Mouse (Mus musculus): ENCODE measurements around the gene 4930568D16Rik. TPM values are rescaled to one million over a fixed set of nuclear protein-coding genes. Genes with fewer than 3 reads are reported as not detected.

Gene 4930568D16Rik
- polyA plus RNA-seq, 1 experiment from 2014 or later = not detected

DNA sequence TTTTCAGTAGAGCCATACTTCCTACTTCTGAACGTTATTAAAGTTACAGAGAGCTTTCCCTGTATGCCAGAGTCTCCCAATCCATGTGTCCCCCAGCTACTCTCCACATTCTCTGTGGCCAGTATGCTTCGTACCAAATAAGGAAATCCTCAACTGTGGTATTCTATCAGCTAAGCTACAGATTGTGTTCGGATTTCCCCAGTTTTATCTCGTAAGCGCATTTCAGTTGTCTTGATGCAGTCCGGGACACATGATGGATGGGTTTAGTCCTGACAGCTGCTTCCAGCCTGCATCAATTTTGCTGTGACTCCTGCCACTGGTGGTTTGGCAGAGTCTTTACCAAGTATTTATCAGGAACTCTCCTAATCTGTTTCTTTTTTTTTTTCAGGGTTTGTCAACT lies 10.1 kb upstream of the 4930568D16Rik start:
- Histone ChIP-seq H3K4me2 (ENCODE audit: low read depth, low read length) (no peak overlapping the region), H3K36me3 (ENCODE audit: control insufficient read depth, insufficient read depth) (no peaks in the 10 kb centered on the region), H3K27me3 (ENCODE audit: control insufficient read depth, insufficient read depth, low read depth, low read length) (no peaks in the 10 kb centered on the region), H3K9me3 (replicated peaks; ENCODE audit: control insufficient read depth, low read length) (no peaks in the 10 kb centered on the region), H3K4me3 (ENCODE audit: low read depth, low read length) (no peak overlapping the region), H3K4me1 (ENCODE audit: control insufficient read depth, low read depth, low read length) (no peaks in the 10 kb centered on the region), H3K9ac (ENCODE audit: low read depth, low read length) (no peak overlapping the region), H3K27ac (ENCODE audit: low read length) (no peak overlapping the region)
- ATAC-seq (ENCODE audit: low read depth) = no peak
- WGBS (ENCODE audit: insufficient replicate concordance) = 12% methylated on average over 6 of the region's 6 CpGs

DNA sequence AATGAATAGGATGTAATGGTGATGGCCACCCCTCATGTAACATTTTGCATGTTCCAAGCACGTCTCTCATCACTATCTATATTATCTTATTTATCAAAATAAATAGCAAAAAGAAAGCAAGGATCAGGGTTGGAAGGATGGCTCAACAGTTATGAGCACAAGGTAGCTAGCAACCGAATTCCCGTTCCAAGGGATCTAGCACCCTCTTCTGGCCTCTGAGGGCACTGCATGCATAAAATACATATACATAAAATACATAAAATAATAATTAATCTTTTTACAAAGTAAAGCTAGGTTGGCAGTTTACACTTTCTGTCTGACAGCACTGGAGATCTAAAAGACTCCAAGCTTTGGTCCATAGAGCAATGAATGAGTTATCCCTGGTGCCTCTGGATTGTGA lies 5.5 kb upstream of the 4930568D16Rik start:
- no peak overlapping the region for H3K9ac ChIP-seq (ENCODE audit: low read depth, low read length)
- no peak for ATAC-seq (ENCODE audit: low read depth)

GRCm38 (mm10) chr2:35370686-35371085 lies 3.2 kb upstream of the 4930568D16Rik start:
- no peaks in the 10 kb centered on the region for H3K4me1 ChIP-seq (ENCODE audit: control insufficient read depth, low read depth, low read length)
- H3K4me2 ChIP-seq (ENCODE audit: low read depth, low read length) = no peak overlapping the region
- no peak for ATAC-seq (ENCODE audit: low read depth)
- H3K4me3 ChIP-seq (ENCODE audit: low read depth, low read length) = no peak overlapping the region
- no peak overlapping the region for H3K9ac ChIP-seq (ENCODE audit: low read depth, low read length)
- H3K27ac ChIP-seq (ENCODE audit: low read length) = no peak overlapping the region
- H3K27me3 ChIP-seq (ENCODE audit: control insufficient read depth, insufficient read depth, low read depth, low read length) = no peaks in the 10 kb centered on the region
- no peaks in the 10 kb centered on the region for H3K36me3 ChIP-seq (ENCODE audit: control insufficient read depth, insufficient read depth)
- H3K9me3 ChIP-seq (replicated peaks; ENCODE audit: control insufficient read depth, low read length) = no peaks in the 10 kb centered on the region

More for the DNA sequence above, 5.5 kb upstream of the 4930568D16Rik start:
- Histone ChIP-seq H3K36me3 (ENCODE audit: control insufficient read depth, insufficient read depth) (no peaks in the 10 kb centered on the region), H3K9me3 (replicated peaks; ENCODE audit: control insufficient read depth, low read length) (no peaks in the 10 kb centered on the region), H3K27me3 (ENCODE audit: control insufficient read depth, insufficient read depth, low read depth, low read length) (no peaks in the 10 kb centered on the region), H3K4me1 (ENCODE audit: control insufficient read depth, low read depth, low read length) (no peaks in the 10 kb centered on the region), H3K27ac (ENCODE audit: low read length) (no peak overlapping the region), H3K4me3 (ENCODE audit: low read depth, low read length) (no peak overlapping the region), H3K4me2 (ENCODE audit: low read depth, low read length) (no peak overlapping the region)
- 13% methylated on average over 3 of the region's 3 CpGs for WGBS (ENCODE audit: insufficient replicate concordance)

GRCm38 (mm10) chr2:35349184-35349583 lies 18.3 kb downstream of the 4930568D16Rik start:
- no peak overlapping the region for H3K4me3 ChIP-seq (ENCODE audit: low read depth, low read length)
- 26% methylated on average over 5 of the region's 5 CpGs for WGBS (ENCODE audit: insufficient replicate concordance)

GRCm38 (mm10) chr2:35345984-35346383 lies 21.5 kb downstream of the 4930568D16Rik start:
- WGBS (ENCODE audit: insufficient replicate concordance) = 33% methylated on average over 2 of the region's 2 CpGs

More at GRCm38 (mm10) chr2:35349184-35349583, 18.3 kb downstream of the 4930568D16Rik start:
- H3K4me1 ChIP-seq (ENCODE audit: control insufficient read depth, low read depth, low read length) = peaks cover 2% of the 10 kb centered on the region; the same call in 1 of the 2 replicates
- no peak overlapping the region for H3K27ac ChIP-seq (ENCODE audit: low read length)
- H3K27me3 ChIP-seq (ENCODE audit: control insufficient read depth, insufficient read depth, low read depth, low read length) = no peaks in the 10 kb centered on the region; the same call in 1 of the 2 replicates
- H3K9ac ChIP-seq (ENCODE audit: low read depth, low read length) = no peak overlapping the region
- no peaks in the 10 kb centered on the region for H3K36me3 ChIP-seq (ENCODE audit: control insufficient read depth, insufficient read depth)
- peak; percentile 58 for ATAC-seq (ENCODE audit: low read depth)
- no peak overlapping the region for H3K4me2 ChIP-seq (ENCODE audit: low read depth, low read length)
- H3K9me3 ChIP-seq (replicated peaks; ENCODE audit: control insufficient read depth, low read length) = no peaks in the 10 kb centered on the region

GRCm38 (mm10) chr2:35342605-35343004 lies 24.9 kb downstream of the 4930568D16Rik start:
- Histone ChIP-seq H3K27ac (ENCODE audit: low read length) (no peak overlapping the region), H3K36me3 (ENCODE audit: control insufficient read depth, insufficient read depth) (no peaks in the 10 kb centered on the region), H3K27me3 (ENCODE audit: control insufficient read depth, insufficient read depth, low read depth, low read length) (no peaks in the 10 kb centered on the region), H3K4me1 (ENCODE audit: control insufficient read depth, low read depth, low read length) (peaks cover 13% of the 10 kb centered on the region), H3K4me2 (ENCODE audit: low read depth, low read length) (no peak overlapping the region), H3K9ac (ENCODE audit: low read depth, low read length) (no peak overlapping the region), H3K4me3 (ENCODE audit: low read depth, low read length) (no peak overlapping the region), H3K9me3 (replicated peaks; ENCODE audit: control insufficient read depth, low read length) (no peaks in the 10 kb centered on the region)
- ATAC-seq (ENCODE audit: low read depth) = no peak
- 43% methylated on average over 3 of the region's 3 CpGs for WGBS (ENCODE audit: insufficient replicate concordance)

More at GRCm38 (mm10) chr2:35345984-35346383, 21.5 kb downstream of the 4930568D16Rik start:
- Histone ChIP-seq H3K9ac (ENCODE audit: low read depth, low read length) (no peak overlapping the region), H3K4me3 (ENCODE audit: low read depth, low read length) (no peak overlapping the region), H3K27ac (ENCODE audit: low read length) (no peak overlapping the region), H3K27me3 (ENCODE audit: control insufficient read depth, insufficient read depth, low read depth, low read length) (no peaks in the 10 kb centered on the region; the same call in 1 of the 2 replicates), H3K9me3 (replicated peaks; ENCODE audit: control insufficient read depth, low read length) (no peaks in the 10 kb centered on the region), H3K4me1 (ENCODE audit: control insufficient read depth, low read depth, low read length) (peaks cover 6% of the 10 kb centered on the region; the same call in 1 of the 2 replicates), H3K4me2 (ENCODE audit: low read depth, low read length) (no peak overlapping the region), H3K36me3 (ENCODE audit: control insufficient read depth, insufficient read depth) (no peaks in the 10 kb centered on the region)
- ATAC-seq (ENCODE audit: low read depth) = no peak

GRCm38 (mm10) chr2:35338707-35339106 lies 28.8 kb downstream of the 4930568D16Rik start:
- peaks cover 25% of the 10 kb centered on the region for H3K4me1 ChIP-seq (ENCODE audit: control insufficient read depth, low read depth, low read length)
- ATAC-seq (ENCODE audit: low read depth) = no peak
- H3K27me3 ChIP-seq (ENCODE audit: control insufficient read depth, insufficient read depth, low read depth, low read length) = no peaks in the 10 kb centered on the region
- H3K27ac ChIP-seq (ENCODE audit: low read length) = peak overlapping the region; percentile 44
- 68% methylated on average over 6 of the region's 6 CpGs for WGBS (ENCODE audit: insufficient replicate concordance)
- H3K36me3 ChIP-seq (ENCODE audit: control insufficient read depth, insufficient read depth) = no peaks in the 10 kb centered on the region
- H3K4me3 ChIP-seq (ENCODE audit: low read depth, low read length) = no peak overlapping the region
- no peak overlapping the region for H3K9ac ChIP-seq (ENCODE audit: low read depth, low read length)
- no peaks in the 10 kb centered on the region for H3K9me3 ChIP-seq (replicated peaks; ENCODE audit: control insufficient read depth, low read length)
- H3K4me2 ChIP-seq (ENCODE audit: low read depth, low read length) = no peak overlapping the region

- Histone ChIP-seq H3K27me3 (ENCODE audit: control insufficient read depth, insufficient read depth, low read depth, low read length) (no peaks in the 10 kb centered on the region), H3K27ac (ENCODE audit: low read length) (peak overlapping the region; percentile 44; the same call in 1 of the 2 replicates), H3K9ac (ENCODE audit: low read depth, low read length) (no peak overlapping the region), H3K4me1 (ENCODE audit: control insufficient read depth, low read depth, low read length) (peaks cover 30% of the 10 kb centered on the region), H3K9me3 (replicated peaks; ENCODE audit: control insufficient read depth, low read length) (no peaks in the 10 kb centered on the region), H3K36me3 (ENCODE audit: control insufficient read depth, insufficient read depth) (no peaks in the 10 kb centered on the region; the same call in 1 of the 2 replicates), H3K4me2 (ENCODE audit: low read depth, low read length) (no peak overlapping the region), H3K4me3 (ENCODE audit: low read depth, low read length) (no peak overlapping the region)
- ATAC-seq (ENCODE audit: low read depth) = no peak
- 54% methylated on average over 1 of the region's 1 CpGs for WGBS (ENCODE audit: insufficient replicate concordance)
Observed at GRCm38 (mm10) chr2:35338036-35338435, 29.5 kb downstream of the 4930568D16Rik start.

- H3K4me2 ChIP-seq (ENCODE audit: low read depth, low read length) = peak overlapping the region; percentile 78
- no peak for ATAC-seq (ENCODE audit: low read depth)
- H3K4me1 ChIP-seq (ENCODE audit: control insufficient read depth, low read depth, low read length) = peaks cover 34% of the 10 kb centered on the region
- 58% methylated on average over 10 of the region's 10 CpGs for WGBS (ENCODE audit: insufficient replicate concordance)
- peaks cover 4% of the 10 kb centered on the region; the same call in 1 of the 2 replicates for H3K36me3 ChIP-seq (ENCODE audit: control insufficient read depth, insufficient read depth)
- peak overlapping the region; percentile 99 for H3K27ac ChIP-seq (ENCODE audit: low read length)
- peak overlapping the region; percentile 75 for H3K9ac ChIP-seq (ENCODE audit: low read depth, low read length)
- peak overlapping the region; percentile 98 for H3K4me3 ChIP-seq (ENCODE audit: low read depth, low read length)
- no peaks in the 10 kb centered on the region for H3K27me3 ChIP-seq (ENCODE audit: control insufficient read depth, insufficient read depth, low read depth, low read length)
- H3K9me3 ChIP-seq (replicated peaks; ENCODE audit: control insufficient read depth, low read length) = no peaks in the 10 kb centered on the region
Observed at GRCm38 (mm10) chr2:35337419-35337818, 30.1 kb downstream of the 4930568D16Rik start.
